Mouse (Mus musculus) erythroblast, adult 5-6 weeks (primary cell): ENCODE results near the gene Syne1. TPM values are rescaled to one million over a fixed set of nuclear protein-coding genes. Genes with fewer than 3 reads are reported as not detected.

Experiments used
- ATAC-seq: replicated peaks from 2 replicates; pipeline ENCODE4 v1.8.0; 2016; ENCODE audit warnings: moderate number of reproducible peaks, mild to moderate bottlenecking, moderate TSS enrichment, inconsistent platforms; ENCODE audit not compliant: poor library complexity, low FRiP score, severe bottlenecking
- total RNA-seq, 2 experiments: library from RNA; stranded (forward) in 1 of 2; stranded (reverse) in 1 of 2; fragments of 150-400 nt in 1 of 2; fragments of 200-764, 138-1000 nt in 1 of 2; gene quantifications; 2 replicates each; pipeline versions ENCODE4 v1.2.3 to v1.2.4; 2015 to 2017; ENCODE audit warnings: low replicate concordance in 2 of 2

Syne1 gene
- total RNA-seq, 2 experiments from 2014 or later: 49.9 to 50.5 TPM

DNA sequence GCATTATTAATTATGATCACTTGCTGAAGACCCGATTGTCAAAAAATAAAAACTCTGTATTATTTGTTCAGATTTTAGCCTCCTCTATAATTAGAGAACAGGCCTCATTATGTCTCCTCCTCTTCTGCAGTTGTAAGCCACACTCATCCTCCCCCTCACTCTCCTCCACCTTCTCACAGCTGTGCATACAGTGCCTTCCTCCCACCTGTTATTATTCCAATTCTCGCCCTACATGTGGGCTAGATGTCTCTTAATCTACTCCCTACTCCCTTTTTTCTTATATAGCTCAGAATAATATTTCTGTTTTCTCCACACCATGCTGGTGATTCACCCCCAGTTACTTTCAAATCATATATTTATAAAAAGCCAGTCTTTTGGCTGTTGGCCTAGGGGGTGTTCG is 371.4 kb downstream of the Syne1 start:
- ATAC-seq: no peak

DNA sequence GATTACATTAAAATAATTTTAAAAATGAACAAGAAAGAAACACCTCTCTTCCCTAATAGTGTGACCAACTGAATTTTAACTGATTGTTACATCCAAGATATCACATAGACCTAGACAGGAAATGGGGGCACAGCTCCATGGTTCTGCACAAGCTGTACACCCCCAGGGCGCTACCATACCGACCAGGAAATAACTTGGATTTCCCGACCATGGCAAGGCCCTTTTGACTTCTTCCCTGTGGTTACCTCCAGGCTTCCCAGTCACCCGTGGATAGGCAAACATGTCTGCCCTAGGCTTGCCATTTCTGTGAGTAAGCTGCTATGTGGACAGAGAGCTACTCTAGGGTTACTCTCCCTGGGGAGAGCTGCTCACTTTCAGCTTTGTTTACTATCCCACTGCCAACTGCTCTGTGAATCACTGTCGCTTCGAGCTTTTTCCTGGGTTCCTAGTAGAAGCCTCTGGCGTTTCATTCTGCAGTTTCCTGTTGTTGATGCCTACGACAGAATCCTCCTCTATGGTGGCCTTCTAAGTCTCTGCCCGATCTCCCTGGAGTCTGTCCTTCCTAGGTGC is 373.8 kb downstream of the Syne1 start:
- ATAC-seq: no peak

DNA sequence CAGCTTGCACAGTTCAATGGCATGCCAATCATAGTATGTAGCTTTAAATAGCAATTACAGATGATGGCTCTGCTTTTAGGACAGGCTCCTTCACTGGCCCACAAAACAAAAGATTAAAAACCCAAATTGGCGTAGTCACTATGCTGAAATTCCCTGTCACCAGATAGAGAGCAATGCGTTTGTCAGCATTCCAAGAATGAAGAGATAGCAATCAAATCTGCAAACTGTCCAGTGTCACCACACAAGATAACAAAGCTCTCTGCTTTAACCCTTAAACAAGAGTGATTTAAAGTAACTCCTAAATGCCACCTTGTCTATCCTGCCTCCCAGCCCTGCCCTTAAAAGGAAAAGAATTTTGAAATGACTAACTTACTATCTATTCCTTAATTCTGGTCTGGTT is 374.9 kb downstream of the Syne1 start:
- ATAC-seq: no peak

DNA sequence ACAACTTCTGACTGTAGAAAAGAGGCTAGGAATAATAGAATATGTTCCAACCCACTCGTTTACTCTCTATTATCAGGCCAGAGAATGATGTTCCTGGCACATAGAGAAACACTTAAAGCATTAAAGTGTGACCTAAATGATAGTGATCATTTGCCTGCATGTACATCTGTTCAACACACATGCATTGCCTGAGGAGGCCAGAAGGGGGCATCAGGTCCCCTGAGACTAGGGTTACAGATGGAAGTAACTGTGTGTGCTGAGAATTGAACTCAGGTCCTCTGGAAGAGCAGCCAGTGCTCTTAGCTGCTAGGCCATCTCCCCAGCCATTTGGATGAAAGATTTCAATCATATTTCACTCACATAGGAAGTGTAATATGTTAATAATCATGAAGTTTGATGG is 380.9 kb downstream of the Syne1 start:
- no peak for ATAC-seq

DNA sequence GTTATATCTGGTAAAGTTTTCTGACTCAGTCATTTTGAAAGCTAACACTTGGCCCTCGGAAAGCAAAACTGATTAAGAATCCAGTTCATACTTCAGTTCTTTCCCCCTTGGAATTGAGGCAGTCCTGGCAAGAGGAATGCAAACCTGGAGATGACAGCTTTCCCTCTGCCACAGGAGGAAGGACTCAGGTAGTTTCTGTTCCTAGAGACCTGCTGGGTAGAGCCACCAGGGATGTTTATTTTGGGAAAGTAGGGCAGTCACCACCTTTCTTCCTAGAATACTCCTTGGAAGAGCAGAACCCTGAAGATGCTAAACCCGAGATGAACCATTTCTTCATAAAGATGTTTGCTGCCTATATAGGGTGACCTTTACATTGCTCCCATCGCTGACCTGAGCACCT is 383.8 kb downstream of the Syne1 start:
- no peak for ATAC-seq

DNA sequence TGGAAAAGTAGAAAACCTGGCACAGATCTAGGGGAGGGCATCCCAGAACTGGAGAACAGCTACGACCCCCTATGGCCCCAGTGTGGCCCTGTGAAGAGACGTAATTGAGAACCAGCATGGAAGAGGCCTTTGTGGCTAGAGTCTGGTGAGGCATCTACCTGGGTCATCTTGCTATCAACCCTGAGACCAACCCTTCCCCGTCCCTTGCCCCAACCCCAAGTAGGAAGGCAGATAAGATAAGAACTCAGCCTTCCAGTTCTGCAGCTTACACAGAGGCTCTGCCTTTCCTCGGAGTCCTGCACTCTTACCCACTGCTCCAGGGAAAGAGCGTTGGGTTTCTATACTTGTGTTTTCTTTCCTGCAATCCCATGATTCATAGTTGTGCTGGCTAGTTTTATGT is 385.8 kb downstream of the Syne1 start:
- ATAC-seq: no peak

DNA sequence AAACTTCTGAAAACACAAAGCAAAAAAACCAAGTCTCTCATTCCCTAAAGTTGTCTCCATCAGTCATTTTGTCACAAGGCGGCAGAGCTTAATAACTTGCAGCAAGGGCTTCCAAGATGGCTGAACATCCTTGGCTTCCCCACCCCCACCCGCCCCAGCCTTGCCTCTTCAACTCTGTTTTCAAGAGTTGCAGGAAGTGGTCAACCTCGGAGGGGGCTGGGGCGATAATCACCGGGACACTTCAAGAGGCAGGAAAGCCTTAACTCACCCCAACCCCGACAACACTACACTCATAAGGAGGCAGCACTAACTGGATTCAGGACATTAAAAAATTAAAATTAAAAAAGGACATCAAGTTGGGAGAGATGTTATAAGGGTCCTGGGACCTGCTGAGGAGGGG is 387.5 kb downstream of the Syne1 start:
- no peak for ATAC-seq

DNA sequence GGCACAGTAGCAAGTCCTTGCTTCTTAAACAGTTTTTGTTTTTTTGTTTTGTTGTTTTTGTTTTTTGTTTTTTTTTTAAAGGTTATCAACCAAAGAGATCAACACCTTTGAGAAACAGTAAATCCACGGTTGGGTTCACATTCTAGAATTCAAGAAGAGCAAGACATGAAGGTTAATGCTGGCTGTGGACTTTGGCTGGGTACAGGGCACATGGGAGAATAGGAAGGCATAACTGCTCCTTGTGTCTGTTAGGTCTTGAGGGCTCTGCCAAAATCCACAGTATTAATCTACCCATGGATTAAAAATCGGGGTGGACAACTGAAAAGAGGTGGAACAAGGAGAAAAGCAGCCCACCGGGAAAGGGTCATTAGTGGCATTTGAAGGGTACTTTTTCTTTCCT is 388.0 kb downstream of the Syne1 start:
- ATAC-seq: no peak

DNA sequence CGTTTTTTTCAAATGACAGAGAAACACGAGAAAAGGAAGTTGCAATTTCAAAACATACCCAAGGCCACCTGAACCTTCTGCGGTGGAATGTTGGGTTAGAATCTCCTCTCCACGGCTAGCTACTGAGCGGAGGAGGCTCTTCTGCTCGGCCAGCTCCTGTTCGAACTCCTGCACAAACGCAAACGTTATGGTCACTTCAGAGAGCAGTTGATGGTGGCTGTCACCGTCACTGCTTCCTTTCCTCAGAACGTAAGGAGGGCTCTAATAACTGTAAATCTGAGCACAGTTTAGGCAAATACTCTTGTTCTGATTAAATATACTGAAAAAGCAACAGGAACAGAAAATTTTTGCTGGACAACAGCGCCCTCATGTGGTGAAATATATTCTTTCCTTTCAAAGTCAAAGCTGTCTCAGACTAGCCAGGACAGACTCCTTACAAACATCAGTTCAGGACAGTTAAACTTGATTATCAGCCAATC is 389.8 kb downstream of the Syne1 start:
- no peak for ATAC-seq

DNA sequence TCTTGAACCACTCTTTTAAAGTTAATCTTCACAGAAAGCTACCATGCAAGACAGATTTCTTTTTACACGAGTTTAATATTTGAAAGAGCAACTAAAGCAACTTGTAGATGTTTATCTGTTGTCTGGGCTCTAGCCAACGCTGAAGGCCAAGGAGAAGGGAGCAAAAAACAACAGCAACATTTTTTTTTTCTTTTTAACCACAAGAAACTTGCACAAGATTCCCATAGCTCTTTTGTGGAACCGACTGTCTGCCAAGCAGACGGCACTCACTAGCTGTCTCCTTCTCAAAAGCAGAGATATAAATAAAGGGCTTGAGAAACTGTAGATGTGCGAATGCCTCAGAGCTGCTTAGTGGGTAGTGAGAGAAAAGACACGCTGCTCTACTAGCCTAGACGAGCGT is 391.6 kb downstream of the Syne1 start:
- ATAC-seq: no peak

DNA sequence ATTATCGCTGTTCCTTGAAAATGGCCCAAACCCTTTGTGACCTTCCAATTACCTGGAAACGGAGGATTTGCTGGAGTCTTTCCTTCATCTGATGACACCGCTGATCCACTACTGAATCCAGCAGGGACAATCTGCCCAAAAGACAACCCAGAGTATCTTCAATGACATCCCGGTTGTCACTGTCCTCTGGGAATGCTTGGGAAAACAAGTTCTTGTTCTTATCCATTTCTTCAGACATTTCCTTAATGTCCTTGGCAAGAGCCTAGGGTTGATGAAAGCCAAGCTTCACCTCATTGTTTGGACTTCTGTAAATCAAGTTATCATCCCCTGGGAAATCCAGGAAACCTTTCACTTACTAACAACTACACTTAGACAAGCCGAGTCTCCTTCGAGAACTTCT is 398.2 kb downstream of the Syne1 start:
- no peak for ATAC-seq

DNA sequence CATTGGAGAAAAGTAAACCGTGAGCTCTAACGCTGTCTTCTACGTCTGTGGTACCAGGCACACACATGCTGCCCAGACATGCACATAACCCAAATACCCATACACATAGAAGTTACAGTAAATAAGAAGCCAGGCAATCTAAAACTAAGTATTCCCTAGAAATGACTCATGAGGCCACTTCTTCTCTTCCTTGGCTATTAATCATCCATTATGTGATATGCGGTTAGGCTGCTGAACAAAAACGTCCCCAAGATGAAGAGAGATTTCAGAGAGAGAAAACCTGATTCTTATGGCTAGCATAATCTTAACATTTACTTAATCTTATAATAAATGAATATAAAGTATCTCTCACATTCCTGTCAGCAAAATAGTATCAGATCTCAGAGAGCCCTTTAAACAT is 409.8 kb downstream of the Syne1 start:
- no peak for ATAC-seq

DNA sequence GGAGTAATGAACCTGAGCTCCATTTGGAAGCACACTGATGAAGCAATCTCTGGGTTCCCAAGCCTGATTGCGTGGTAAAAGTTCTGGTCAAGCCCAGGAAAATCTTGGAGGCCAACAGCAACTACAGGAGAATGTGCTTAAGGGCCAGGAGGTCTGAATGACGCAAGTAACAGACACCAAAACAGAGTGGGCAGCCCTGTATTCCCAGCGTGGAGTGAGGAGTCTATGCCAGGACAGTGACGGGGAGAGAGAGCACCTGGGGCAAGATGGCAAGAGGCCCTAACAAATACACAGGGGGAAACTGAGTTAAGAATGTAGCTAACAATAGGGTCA is 411.4 kb downstream of the Syne1 start:
- no peak for ATAC-seq

DNA sequence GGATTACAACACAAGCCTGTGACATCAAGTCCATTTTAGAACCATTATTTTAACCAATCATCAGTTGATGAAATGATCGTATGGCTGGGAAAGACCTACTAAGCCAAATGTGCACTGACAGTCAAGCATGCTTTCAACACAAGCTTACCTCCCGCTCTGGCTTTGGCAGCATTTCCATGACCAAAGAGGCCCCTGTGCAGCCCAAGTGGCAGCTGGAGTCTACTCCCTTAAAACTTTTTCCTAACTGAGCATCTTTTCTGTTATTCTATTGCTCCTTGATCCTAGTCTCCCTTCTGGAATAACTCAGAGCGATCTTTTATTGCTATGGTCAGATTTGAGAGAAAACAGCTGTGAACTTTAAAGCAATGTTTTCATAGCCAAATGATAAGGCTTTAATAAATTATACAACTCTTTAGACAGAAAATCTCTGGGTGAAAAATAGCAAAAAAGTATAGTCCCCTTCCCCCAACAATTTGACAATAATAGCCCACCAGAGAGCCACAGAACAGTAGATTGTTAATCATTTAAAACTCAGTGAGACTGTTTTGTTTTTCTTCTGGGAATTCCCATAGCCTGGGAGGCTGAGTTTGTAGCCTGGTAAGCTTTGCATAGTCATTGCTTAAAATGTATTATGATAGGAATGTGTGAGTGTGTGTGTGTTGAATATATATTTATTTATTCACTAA is 411.9 kb downstream of the Syne1 start:
- ATAC-seq: no peak

DNA sequence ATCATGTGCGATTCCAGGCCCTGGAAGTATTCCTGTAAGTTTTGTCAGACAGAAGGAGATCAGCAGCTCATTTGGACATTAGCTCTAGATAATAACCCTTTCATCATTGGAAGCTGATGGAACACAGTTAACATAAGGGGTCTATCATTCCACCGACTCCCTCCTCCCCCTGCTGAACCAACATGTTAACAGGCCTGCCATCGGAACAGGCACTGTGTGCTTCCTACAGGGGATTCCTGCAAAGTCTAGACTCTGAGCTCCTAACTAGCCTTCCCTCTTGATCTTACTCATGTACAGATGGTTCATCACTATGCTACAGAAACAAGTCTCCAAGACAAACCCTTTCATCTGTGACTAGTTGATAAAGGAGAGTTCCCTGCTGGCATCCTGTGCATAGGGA is 419.2 kb downstream of the Syne1 start:
- ATAC-seq: no peak

DNA sequence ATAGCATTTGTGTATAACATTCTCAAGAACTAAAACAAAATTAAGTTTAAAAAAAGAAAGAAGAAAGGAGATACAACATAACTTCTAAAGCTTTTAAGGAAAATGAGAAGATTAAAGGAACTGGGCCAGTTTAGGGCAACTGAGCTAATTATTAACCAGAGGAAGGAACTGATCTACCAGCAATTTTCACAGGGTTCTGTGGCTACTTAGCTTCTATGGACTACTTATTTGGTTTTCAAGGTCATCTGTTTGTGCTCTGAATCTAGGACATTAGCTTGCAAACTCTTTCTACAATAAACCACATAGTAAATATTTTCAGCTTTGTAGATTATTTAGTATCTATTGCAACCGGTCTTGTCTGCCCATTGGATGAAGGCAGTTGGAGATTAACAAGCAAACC is 420.8 kb downstream of the Syne1 start:
- ATAC-seq: no peak

DNA sequence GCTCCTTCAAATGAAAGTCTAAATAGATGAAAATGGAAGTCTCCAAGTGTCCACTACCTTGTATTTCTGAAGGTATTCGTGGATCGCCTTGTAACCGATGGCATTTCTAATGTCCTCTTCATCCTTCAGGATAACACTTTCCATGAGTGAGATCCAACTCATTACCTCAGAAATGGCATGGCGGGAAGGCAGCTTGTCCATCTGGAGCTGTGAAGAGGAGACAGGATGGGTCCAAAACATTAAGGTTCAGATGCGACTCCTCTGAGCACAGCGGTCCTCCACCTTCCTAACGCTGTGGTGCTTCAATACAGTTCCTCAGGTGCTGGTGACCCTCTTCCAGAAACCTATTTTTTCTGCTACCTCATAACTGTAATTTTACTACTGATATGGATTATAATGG is 426.5 kb downstream of the Syne1 start:
- no peak for ATAC-seq

DNA sequence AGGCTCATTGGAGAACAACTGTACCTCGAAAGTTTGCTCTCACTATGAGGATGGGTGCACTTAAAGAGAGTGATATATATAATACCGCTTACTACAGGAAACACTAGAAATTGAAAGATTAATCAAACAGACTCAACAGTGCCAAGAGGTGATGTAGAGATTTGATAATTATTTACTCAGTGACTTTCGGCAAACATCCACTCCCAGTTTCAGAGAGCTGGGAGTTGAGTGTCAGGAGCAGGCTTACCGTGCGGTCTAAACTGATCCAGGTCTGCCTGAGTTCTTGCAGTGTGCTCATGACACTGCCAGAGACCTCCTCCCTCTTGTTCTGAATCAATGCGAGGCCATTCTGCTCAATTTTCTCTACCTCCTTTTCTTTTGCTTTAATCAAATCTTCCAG is 434.6 kb downstream of the Syne1 start:
- no peak for ATAC-seq

DNA sequence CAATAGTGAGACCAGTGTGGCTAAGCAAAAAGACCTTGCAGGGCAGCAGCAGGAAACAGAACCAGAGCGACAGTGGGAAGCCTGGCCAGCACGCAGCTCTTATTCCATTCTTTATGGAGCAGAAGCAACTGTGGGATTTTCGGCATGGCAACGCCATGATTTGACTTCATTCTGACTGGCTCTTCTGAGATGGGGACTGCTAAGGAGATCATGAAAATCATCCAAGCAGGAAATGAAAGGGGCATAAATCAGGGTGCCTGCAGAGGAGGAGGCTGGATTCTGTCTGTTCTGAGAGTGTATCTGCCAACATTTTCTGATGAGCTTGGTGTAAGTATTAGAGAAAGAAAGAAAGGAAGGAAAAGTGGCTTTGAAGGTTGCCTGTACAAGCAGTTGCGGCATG is 435.1 kb downstream of the Syne1 start:
- ATAC-seq: no peak

DNA sequence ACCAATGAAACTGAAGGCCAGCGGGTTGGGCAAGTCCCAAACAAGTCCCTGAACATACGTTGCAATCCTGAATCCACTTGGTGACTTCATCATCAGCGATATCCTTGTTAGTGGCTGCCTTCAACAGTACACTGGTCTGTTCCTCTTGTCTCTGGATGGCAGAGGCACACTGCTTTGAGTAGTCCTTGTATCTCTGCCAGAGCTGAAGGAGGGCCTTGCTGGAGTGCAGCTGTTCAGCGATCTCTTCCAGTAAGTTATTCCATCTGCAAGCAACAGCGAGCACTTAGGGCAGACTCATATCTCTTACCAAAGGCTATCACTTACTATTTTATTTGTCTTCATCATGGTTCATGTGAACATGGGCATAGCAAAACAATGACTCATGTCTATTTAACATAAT is 440.5 kb downstream of the Syne1 start:
- no peak for ATAC-seq

DNA sequence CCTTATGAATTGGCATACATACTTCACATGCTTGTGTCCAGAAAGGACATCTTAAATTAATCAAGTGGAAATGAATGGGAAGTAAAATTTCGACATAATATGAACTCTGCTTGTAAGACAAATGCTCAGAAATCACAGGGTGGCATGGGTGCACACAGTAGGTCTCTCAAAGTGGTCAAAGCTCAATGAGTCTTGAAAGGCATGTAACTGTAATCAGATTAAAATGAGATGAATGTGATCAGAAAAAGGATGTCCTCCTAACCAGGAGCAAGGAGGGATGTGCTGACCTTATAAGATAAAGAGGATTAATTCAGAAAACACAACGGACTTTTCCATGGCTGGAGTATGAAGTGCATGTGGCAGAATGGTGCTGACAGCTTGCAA is 453.5 kb downstream of the Syne1 start:
- ATAC-seq: no peak
